Mouse (Mus musculus) left cerebral cortex, adult 8-10 months (tissue): ENCODE data around the gene Nxph3. TPM values are rescaled to one million over a fixed set of nuclear protein-coding genes. Genes with fewer than 3 reads are reported as not detected.

Experiments
- DNase-seq, 2 experiments: peaks; one replicate each; pipeline ENCODE4 v3.0.0; 2022; ENCODE audit warnings: low spot score in 2 of 2
- total RNA-seq, 4 experiments: library from RNA; stranded (reverse); gene quantifications; 2 replicates each; pipeline ENCODE4 v1.2.4; 2022

The Nxph3 gene
- total RNA-seq, 4 experiments from 2014 or later, result 26.5 to 33.0 (median 32.3) TPM

DNA sequence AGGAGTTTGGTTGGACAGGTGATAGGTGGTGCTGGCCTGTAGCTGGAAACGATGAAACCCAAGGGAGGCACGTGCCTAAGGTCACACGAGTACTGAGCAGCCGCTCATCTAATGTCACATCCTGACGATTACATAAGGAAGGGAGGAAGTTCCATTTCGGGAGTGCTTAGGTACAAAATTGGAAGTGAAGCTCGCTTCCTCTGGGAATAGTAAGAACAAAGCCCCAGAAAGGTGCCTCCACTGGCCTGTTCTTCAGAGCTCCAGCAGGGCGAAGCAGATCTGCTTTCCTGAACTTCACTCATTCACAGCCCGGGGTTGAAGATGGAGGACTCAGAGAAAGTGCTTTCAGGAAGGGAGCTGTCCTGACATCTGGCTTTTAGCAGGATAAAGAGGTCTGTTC, 20.4 kb downstream of the Nxph3 start:
- no peak for DNase-seq

DNA sequence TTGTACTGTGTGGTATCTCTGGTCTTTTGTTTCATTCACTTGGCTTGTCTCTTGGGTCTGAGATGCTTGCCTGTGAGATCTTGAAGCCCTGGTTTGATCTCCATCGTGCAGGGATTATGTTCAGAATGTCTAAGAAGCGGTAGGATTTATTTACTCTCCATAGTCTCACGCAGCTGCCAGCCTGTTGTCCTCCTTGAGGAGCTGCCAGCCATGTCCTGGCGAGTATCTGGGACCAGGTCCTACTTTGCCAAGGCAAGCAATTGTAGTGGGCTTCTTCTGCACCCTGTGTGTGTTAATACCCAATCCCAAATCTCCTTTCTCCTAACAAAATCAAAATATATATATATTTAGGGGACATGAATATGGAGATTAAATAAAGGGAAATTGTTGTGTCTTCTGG, 21.4 kb downstream of the Nxph3 start:
- DNase-seq, result no peak

DNA sequence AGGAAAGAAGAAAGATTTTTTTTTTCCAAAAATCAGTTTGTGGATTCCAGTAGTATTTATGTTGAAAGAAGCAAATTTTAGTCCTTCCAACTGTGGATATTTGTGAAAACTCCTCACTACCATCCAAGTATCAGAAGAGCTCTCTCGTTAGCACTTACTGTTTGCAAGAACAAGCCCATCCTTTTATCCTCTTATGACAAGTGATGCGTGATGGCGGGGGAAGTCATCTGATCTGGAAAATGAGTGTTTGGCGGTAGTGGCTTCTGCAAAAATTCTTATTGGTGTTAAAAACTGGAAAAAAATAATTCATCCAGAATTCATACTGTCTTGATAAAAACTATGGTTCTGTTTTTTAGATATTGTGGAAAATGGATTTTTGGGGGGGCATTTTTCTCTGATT, 22.1 kb downstream of the Nxph3 start:
- DNase-seq, result no peak

- DNase-seq, result no peak
Observed at GRCm38 (mm10) chr11:95490104-95490503, 24.3 kb downstream of the Nxph3 start.

DNA sequence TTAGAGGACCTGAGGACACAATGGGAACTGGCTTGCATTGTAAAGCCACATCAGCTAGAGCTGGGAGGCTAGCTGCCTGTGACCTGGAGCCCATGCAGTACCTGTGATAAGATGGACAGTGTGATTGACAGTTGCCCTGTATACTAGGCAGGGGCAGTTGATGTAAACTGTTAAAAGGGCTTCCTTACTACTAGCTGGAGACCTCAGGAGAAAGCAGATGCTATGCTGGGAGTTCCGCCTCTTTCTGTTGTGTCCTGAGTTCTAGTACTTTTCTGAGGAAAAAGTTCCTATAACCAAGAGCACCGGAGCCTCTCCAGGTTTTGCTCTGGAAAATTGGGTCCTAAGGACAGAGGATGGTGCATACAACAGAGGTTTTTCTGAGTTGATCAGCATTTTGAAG, 27.1 kb downstream of the Nxph3 start:
- no peak for DNase-seq

DNA sequence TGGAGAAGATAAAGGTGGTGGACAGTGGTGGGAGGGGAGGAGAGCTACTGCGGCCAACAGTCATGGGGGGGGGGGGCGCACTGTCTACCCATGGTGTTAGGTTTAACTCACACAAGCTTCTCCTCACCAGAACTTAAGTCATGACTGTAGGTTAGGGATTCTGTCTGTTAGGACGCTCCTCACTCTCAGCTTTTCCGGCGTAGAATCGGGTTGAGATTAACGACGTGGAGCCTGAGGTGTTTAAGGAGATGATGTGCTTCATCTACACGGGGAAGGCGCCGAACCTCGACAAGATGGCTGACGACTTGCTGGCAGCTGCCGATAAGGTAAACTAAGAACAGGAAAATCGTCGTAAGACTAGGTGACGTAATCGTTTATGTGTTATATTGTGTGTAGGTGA, 28.7 kb downstream of the Nxph3 start:
- no peak for DNase-seq

DNA sequence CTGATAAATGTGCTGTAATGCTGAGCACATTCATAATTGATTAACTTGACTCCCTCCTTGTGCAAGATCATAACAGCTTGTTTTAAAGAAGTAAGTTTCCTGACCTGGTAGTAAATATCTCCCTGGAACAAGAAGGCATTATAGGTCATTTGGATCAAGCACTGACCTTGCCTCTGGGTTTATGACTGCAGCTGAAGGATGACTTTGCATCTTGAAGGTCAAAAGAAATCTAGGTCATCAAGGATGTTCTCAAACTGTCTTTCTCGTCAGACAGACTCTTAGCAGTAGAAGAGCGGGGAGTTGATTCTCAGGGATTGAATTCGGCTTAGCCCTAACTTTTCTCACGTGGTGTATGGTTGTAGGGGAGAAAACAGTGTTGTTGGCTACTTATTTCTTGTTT, 33.7 kb downstream of the Nxph3 start:
- DNase-seq, result no peak

- no peak for DNase-seq
Observed at GRCm38 (mm10) chr11:95479458-95479857, 34.9 kb downstream of the Nxph3 start.

GRCm38 (mm10) chr11:95476323-95476722, 38.0 kb downstream of the Nxph3 start:
- peak; percentile 51 to 95 for DNase-seq

- no peak for DNase-seq
Observed at GRCm38 (mm10) chr11:95473456-95473855, 40.9 kb downstream of the Nxph3 start.

DNA sequence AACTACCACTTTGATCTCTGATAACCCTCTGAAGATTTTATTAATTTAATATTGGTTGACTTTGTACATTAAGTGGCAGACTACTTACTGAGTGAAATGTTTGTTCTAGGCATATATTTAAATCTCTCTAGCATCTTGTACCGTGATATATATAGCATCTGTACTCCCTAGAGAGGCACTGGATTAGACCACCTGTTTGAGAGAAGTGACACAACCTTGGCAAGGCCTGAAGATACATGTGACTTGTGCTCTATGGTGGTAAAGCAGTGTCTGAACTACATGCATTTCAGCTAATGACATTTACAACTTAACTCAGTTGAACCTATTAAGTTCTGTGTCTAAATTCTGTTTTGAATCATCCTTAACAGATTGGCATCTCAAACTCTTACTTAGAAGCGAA, 41.4 kb downstream of the Nxph3 start:
- no peak for DNase-seq

GRCm38 (mm10) chr11:95467731-95468130, 46.6 kb downstream of the Nxph3 start:
- no peak for DNase-seq

DNA sequence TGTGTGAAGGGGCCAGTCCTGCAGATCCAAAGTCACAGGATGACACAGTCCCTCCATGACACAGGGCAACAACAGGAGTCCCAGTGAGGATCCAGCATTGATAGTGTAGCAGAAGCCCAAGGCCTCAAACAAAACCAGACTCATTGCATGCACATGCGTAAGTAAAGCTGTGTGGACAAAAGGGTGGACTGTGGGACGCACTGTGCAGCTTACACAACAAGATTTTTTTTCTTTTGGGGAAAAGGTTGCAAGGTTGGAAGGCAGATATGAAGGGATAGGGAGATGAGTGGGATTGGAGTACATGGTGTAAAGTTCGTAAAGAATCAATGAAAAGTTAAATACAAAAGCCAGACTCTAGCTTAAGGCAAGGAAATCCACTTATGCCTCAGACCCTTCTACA, 52.2 kb downstream of the Nxph3 start:
- no peak for DNase-seq

DNA sequence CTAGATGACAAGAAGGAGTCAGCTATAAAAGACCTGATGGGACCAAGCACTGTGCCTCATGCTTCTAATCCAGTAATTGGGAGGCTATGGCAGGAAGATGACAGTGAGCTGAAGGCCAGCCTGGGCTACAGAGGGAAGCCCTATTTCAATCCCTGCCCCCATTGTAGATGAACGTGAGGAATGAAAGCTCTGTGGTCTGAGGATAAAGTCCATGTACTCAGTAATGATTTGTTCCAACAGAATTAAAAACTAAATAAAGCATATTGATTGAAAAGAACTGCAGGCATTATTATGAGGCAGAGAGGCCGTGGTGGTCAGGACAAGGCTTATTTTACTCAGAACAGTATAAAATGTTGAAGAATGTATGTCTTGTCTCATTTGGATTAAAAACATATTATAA, 53.5 kb downstream of the Nxph3 start:
- DNase-seq, result no peak

Other genes with a start within 250 kb of the Nxph3 start
- gene Kat7, start 204.3 kb downstream of the Nxph3 start, total RNA-seq, result 100 to 1,000 TPM in 1 of 4 experiments, 10 to 100 TPM in 3; 72.6 to 100 (median 82.6) TPM
- gene Fam117a, start 177.6 kb downstream of the Nxph3 start, total RNA-seq, result 1 to 10 TPM; 5.6 to 9.0 (median 6.2) TPM
- 10 to 100 TPM; 59.8 to 61.4 (median 60.7) TPM for gene Slc35b1, start 129.9 kb downstream of the Nxph3 start, total RNA-seq
- 100 to 1,000 TPM; 160 to 203 (median 178) TPM for gene Spop, start 100.5 kb downstream of the Nxph3 start, total RNA-seq
- gene Ngfr, start 73.2 kb upstream of the Nxph3 start, total RNA-seq, result 1 to 10 TPM; 2.5 to 4.9 (median 4.1) TPM
- 100 to 1,000 TPM in 2 of 4 experiments, 10 to 100 TPM in 2; 83.8 to 107 (median 94.7) TPM for gene Phb, start 152.4 kb upstream of the Nxph3 start, total RNA-seq
- gene Zfp652, start 198.1 kb upstream of the Nxph3 start, total RNA-seq, result 10 to 100 TPM; 42.2 to 44.9 (median 43.6) TPM
- gene B130006D01Rik, start 209.0 kb upstream of the Nxph3 start, total RNA-seq, result 1 to 10 TPM; 1.2 to 1.4 (median 1.3) TPM